Mouse (Mus musculus) cerebellum, adult 2 months (tissue): Measurements from ENCODE around the gene Adam1a.

Experiments
- CTCF ChIP-seq: fragments of 200-500 bp; IDR thresholded peaks from 2 replicates; pipeline ENCODE4 v1.5.1; 2011; ENCODE audit warnings: low read depth, mild to moderate bottlenecking, control low read depth, low read length, moderate library complexity, borderline replicate concordance; ENCODE audit not compliant: insufficient read depth
- POLR2A ChIP-seq: fragments of 200-500 bp; IDR thresholded peaks from 2 replicates; pipeline ENCODE4 v1.6.1; 2011; ENCODE audit warnings: low read length, control low read depth, borderline replicate concordance; ENCODE audit not compliant: insufficient read depth

DNA sequence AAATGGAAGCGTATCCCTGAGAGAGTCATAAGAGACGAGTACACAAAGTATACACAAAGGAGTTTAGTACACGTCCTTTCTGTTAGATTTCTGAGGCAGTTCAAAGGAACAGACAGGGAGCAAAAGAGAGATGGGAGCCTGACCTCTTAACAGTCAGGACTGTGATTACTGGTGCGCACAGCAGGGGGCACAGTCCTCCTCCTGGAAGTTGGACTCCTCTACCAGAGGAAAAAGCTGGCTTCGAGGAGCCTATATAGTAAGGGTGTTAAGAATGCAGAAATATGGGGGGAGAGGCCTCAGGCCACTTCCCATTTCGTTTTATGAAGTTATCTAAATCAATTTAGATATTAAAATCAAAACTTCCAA is 1.2 kb upstream of the Adam1a start:
- TF ChIP-seq POLR2A (no peak), CTCF (no peak)
